Mouse (Mus musculus): ENCODE data around the gene Kcnj4. TPM values are rescaled to one million over a fixed set of nuclear protein-coding genes. Genes with fewer than 3 reads are reported as not detected.

Kcnj4 gene
- polyA plus RNA-seq, 1 experiment from 2014 or later = not detected

DNA sequence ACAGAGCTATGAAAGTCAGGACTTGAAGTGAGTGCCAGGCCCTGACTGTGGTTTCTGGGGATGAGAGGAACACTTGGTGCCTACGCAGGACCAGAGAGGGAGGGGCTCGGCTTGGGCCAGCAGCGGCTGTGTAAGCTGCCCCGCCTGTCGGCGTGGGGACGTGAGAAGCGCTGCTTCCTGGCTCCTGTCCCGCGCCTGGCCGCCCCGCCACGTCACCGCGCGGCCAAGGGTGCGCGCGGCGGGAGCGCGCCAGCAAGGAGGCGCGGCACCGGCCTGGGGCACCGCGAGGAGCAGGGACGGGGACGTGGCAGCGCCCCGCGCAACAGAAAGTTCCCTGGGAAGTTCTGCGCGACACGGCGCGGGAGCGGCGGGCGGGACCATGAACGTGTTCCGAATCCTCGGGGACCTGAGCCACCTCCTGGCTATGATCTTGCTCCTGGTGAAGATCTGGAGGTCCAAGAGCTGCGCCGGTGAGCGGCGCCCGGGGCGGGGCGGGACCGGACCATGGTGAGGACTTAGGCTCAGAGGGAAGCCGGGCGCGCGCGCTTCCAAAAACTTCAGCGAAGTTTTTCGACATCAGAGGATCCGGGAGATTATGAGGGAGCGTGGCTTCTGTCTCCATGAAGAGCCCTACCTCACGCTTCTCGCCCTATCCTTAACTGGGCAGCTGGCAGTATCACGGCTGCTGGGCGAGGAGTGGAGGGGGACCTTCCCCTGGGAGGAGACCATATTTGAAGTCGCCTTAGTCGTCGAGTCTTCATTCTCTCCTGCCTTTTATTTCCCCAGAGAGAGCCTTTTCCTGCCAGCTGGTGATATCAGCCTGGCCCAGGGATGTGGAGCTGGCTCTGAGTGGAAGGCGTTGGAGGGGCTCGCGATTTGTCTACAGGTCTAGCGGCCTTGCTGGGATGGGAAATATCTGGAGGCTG is 11.4 kb upstream of the Kcnj4 start, which contains the start of gene Kdelr3:
TSS of gene Kdelr3 (plus strand) at position 241 of the 926 bp plus-strand sequence.
- peak within 1 kb of the TSS; percentile 86 for H3K4me2 ChIP-seq (ENCODE audit: low read length)
- WGBS = under 1% methylated on average over 62 of the region's 71 CpGs
- H3K9ac ChIP-seq (ENCODE audit: low read depth, low read length) = peak within 1 kb of the TSS; percentile 55
- no peaks in the 10 kb centered on the region for H3K9me3 ChIP-seq (ENCODE audit: control insufficient read depth, low read length)
- peak within 1 kb of the TSS; percentile 25; the same call in 1 of the 2 replicates for H3K27ac ChIP-seq (ENCODE audit: low read depth, low read length)
- ATAC-seq = no peak
- H3K27me3 ChIP-seq (replicated peaks; ENCODE audit: control insufficient read depth, insufficient read depth, low read length) = peaks cover 43% of the 10 kb centered on the region
- no peaks in the 10 kb centered on the region for H3K36me3 ChIP-seq (ENCODE audit: control insufficient read depth, insufficient read depth, low read length)
- peaks cover 19% of the 10 kb centered on the region for H3K4me1 ChIP-seq (ENCODE audit: control insufficient read depth, insufficient read depth, low read depth, low read length)
- peak within 1 kb of the TSS; percentile 49 for H3K4me3 ChIP-seq (ENCODE audit: low read length)

DNA sequence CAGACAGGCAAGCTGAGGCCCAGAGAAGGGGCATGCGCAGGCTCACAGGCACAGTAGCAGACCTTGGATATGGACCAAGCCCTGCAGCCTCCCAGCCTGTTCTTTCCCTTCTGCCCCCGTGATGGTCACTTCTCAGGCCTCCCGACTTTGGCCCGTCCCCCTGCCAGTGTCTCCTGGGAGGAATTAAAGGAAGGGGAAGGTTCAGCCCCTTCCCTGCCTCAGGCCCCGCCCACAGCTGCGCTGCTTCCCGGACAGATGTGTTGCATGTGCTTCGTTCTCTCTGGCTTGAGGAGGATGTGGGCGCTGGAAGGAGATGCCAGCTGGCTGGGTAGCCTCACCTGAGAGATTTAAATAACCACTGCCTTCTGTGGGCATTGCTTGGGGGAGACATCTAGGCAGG is 8.9 kb upstream of the Kcnj4 start:
- no peak for ATAC-seq
- peaks cover 21% of the 10 kb centered on the region for H3K4me1 ChIP-seq (ENCODE audit: control insufficient read depth, insufficient read depth, low read depth, low read length)
- no peaks in the 10 kb centered on the region for H3K36me3 ChIP-seq (ENCODE audit: control insufficient read depth, insufficient read depth, low read length)
- H3K4me3 ChIP-seq (ENCODE audit: low read length) = no peak overlapping the region
- peaks cover 53% of the 10 kb centered on the region for H3K27me3 ChIP-seq (replicated peaks; ENCODE audit: control insufficient read depth, insufficient read depth, low read length)
- WGBS = 9% methylated on average over 9 of the region's 9 CpGs
- H3K4me2 ChIP-seq (ENCODE audit: low read length) = no peak overlapping the region
- H3K27ac ChIP-seq (ENCODE audit: low read depth, low read length) = no peak overlapping the region
- no peaks in the 10 kb centered on the region for H3K9me3 ChIP-seq (ENCODE audit: control insufficient read depth, low read length)
- no peak overlapping the region for H3K9ac ChIP-seq (ENCODE audit: low read depth, low read length)

DNA sequence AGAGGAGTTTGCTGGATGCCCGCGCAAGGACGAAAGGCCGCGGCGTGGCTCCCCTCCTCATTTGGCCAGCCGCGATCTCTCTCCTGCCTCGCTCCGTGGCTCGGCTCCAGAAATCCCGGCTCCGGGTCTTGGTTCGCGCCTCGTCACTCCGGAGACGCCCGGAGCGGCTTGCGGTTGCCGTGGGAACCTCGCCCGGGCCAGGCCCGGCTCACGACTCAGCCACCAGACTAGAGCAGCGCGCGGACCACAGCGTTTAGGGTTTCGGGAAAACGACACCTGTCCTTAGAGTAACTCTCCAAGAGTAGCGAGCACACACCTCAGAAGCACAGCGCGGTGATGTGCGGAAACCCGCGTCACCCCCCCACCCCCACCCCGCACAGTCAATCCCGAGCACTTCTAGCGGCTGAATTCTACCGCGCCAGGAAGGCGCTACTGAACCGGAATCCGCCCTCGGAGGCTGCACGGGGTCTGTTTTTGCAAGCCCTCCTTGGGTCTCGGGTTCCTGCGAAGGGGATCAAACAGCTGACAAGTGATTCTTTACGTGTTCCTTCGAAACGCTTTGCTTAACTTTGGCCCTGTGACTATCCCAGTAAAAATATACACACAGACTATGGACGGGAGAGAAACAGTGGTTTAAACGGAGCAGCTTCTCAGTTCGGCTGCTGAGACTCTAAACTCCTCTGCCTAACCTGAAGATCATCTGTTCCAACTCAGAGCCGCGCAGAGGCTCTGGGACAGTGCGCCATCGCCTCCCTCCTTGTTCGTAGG is 6.7 kb upstream of the Kcnj4 start:
- H3K36me3 ChIP-seq (ENCODE audit: control insufficient read depth, insufficient read depth, low read length) = no peaks in the 10 kb centered on the region
- peak; percentile 91 for ATAC-seq
- H3K27ac ChIP-seq (ENCODE audit: low read depth, low read length) = no peak overlapping the region
- no peaks in the 10 kb centered on the region for H3K9me3 ChIP-seq (ENCODE audit: control insufficient read depth, low read length)
- peaks cover 17% of the 10 kb centered on the region for H3K4me1 ChIP-seq (ENCODE audit: control insufficient read depth, insufficient read depth, low read depth, low read length)
- H3K4me2 ChIP-seq (ENCODE audit: low read length) = peak overlapping the region; percentile 69
- 1% methylated on average over 61 of the region's 61 CpGs for WGBS
- peak overlapping the region; percentile 49 for H3K4me3 ChIP-seq (ENCODE audit: low read length)
- peak overlapping the region; percentile 53 for H3K9ac ChIP-seq (ENCODE audit: low read depth, low read length)
- H3K27me3 ChIP-seq (replicated peaks; ENCODE audit: control insufficient read depth, insufficient read depth, low read length) = peaks cover 56% of the 10 kb centered on the region

DNA sequence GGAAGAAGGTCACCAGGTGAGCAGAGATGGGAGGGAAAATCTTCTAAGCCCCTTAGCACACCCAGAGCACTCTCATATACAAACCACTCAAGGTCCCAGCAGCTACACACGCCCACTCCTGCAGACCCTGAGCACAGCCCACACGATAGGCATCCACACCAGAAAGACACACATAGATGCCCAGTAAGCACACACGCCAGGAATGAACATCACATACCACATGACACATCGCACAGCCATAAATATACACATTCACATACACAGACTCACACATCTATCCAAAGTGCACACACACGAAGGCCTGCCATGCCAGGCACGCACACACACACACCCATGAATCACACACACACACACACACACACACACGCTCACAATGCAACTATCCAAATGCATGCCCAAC is 5.4 kb upstream of the Kcnj4 start:
- Histone ChIP-seq H3K27ac (ENCODE audit: low read depth, low read length) (no peak overlapping the region), H3K27me3 (replicated peaks; ENCODE audit: control insufficient read depth, insufficient read depth, low read length) (peaks cover 52% of the 10 kb centered on the region), H3K9me3 (ENCODE audit: control insufficient read depth, low read length) (no peaks in the 10 kb centered on the region), H3K9ac (ENCODE audit: low read depth, low read length) (no peak overlapping the region), H3K4me2 (ENCODE audit: low read length) (no peak overlapping the region), H3K4me1 (ENCODE audit: control insufficient read depth, insufficient read depth, low read depth, low read length) (peaks cover 16% of the 10 kb centered on the region), H3K36me3 (ENCODE audit: control insufficient read depth, insufficient read depth, low read length) (no peaks in the 10 kb centered on the region), H3K4me3 (ENCODE audit: low read length) (no peak overlapping the region)
- ATAC-seq = no peak
- WGBS = 85% methylated on average over 7 of the region's 7 CpGs

DNA sequence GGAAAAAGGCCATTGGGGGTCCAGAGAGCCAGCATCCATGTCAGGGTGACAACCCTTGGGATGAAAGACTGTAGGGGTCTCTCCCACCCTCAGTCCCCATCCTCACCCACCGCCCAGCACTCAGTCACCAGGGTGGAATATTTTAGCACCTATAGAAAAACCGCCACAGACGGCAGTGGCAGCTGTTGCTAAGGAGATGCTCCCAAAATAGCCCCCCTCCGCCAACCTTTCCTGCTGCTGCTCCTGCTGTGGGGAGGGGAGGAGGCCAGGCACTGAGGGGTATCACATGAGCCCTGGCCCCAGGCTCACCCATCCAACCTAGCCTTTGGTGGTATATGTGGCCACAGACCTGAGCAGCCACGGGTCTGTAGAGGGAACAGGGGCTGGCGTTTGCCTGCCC is 5.0 kb upstream of the Kcnj4 start:
- Histone ChIP-seq H3K4me3 (ENCODE audit: low read length) (no peak overlapping the region), H3K27me3 (replicated peaks; ENCODE audit: control insufficient read depth, insufficient read depth, low read length) (peaks cover 52% of the 10 kb centered on the region)

DNA sequence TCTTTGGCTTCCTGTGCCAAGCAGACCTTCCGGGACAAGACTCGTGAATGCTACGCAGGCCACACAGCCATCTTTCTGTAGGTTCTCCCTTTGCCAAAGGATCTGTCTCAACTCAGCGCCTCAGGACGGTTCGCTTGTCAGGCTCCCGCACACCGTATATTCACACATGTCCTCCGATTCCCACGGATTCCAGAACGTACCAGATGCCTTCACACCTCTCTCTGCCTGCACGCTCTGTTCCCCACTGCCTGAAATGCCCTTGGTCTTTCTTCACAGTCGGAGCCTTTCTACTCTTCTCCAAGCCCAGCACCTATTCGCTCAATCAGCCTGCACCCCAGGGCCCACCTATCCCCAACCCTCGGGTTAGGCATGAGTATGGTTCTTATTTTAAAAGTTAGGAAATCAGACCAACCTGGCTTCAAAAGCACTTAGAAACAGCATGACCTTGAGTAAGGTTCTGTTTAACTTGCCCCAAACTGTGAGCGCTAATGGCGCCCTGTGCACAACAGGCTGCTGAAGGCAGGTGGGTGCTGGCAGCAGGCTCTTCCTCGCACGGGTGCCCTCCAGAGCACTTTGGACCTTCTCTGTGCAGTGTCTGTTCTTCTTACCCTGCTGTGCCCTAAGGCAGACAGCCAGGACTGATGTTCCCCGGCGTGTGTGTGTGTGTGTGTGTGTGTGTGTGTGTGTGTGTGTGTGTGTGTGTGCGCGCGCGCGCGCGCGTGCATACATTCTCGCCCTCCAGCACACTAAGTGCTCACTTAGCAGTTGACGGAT is 2.2 kb upstream of the Kcnj4 start:
- H3K4me3 ChIP-seq (ENCODE audit: low read length) = no peak overlapping the region
- no peak overlapping the region for H3K4me2 ChIP-seq (ENCODE audit: low read length)
- no peaks in the 10 kb centered on the region for H3K9me3 ChIP-seq (ENCODE audit: control insufficient read depth, low read length)
- H3K36me3 ChIP-seq (ENCODE audit: control insufficient read depth, insufficient read depth, low read length) = no peaks in the 10 kb centered on the region
- H3K27ac ChIP-seq (ENCODE audit: low read depth, low read length) = no peak overlapping the region
- H3K4me1 ChIP-seq (ENCODE audit: control insufficient read depth, insufficient read depth, low read depth, low read length) = peaks cover 21% of the 10 kb centered on the region
- no peak for ATAC-seq
- H3K9ac ChIP-seq (ENCODE audit: low read depth, low read length) = no peak overlapping the region
- WGBS = 47% methylated on average over 29 of the region's 31 CpGs
- H3K27me3 ChIP-seq (replicated peaks; ENCODE audit: control insufficient read depth, insufficient read depth, low read length) = peaks cover 63% of the 10 kb centered on the region

More for the DNA sequence above, 5.0 kb upstream of the Kcnj4 start:
- no peak for ATAC-seq
- Histone ChIP-seq H3K9me3 (ENCODE audit: control insufficient read depth, low read length) (no peaks in the 10 kb centered on the region), H3K36me3 (ENCODE audit: control insufficient read depth, insufficient read depth, low read length) (no peaks in the 10 kb centered on the region), H3K9ac (ENCODE audit: low read depth, low read length) (no peak overlapping the region), H3K4me1 (ENCODE audit: control insufficient read depth, insufficient read depth, low read depth, low read length) (peaks cover 20% of the 10 kb centered on the region), H3K4me2 (ENCODE audit: low read length) (no peak overlapping the region), H3K27ac (ENCODE audit: low read depth, low read length) (no peak overlapping the region)
- WGBS = 25% methylated on average over 6 of the region's 6 CpGs

DNA sequence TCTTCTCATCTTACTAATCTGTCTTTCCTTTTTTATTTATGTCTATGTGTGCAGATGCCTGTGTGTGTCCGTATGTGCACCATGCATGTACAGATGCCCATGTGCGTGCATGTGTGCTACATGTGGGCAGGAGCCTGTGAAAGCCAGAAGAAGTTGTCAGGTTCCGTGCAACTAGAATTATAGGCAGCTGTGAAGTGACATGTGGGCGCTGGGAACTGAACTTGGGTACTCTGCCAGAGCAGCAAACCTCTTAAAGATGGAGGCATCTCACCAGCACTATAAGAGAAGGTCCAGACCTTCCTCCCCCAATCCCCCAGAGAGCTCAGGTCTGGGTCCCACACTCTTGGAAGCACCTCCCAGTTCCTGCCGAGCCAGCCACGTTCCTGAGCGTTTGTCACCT is 1.4 kb upstream of the Kcnj4 start:
- peaks cover 16% of the 10 kb centered on the region for H3K4me1 ChIP-seq (ENCODE audit: control insufficient read depth, insufficient read depth, low read depth, low read length)
- H3K27me3 ChIP-seq (replicated peaks; ENCODE audit: control insufficient read depth, insufficient read depth, low read length) = peaks cover 65% of the 10 kb centered on the region
- H3K9me3 ChIP-seq (ENCODE audit: control insufficient read depth, low read length) = no peaks in the 10 kb centered on the region
- no peak overlapping the region for H3K9ac ChIP-seq (ENCODE audit: low read depth, low read length)
- no peak for ATAC-seq
- no peak overlapping the region; the same call in 1 of the 2 replicates for H3K4me3 ChIP-seq (ENCODE audit: low read length)
- no peaks in the 10 kb centered on the region for H3K36me3 ChIP-seq (ENCODE audit: control insufficient read depth, insufficient read depth, low read length)
- 37% methylated on average over 7 of the region's 7 CpGs for WGBS
- H3K4me2 ChIP-seq (ENCODE audit: low read length) = no peak overlapping the region; the same call in none of the 2 replicates
- no peak overlapping the region for H3K27ac ChIP-seq (ENCODE audit: low read depth, low read length)

DNA sequence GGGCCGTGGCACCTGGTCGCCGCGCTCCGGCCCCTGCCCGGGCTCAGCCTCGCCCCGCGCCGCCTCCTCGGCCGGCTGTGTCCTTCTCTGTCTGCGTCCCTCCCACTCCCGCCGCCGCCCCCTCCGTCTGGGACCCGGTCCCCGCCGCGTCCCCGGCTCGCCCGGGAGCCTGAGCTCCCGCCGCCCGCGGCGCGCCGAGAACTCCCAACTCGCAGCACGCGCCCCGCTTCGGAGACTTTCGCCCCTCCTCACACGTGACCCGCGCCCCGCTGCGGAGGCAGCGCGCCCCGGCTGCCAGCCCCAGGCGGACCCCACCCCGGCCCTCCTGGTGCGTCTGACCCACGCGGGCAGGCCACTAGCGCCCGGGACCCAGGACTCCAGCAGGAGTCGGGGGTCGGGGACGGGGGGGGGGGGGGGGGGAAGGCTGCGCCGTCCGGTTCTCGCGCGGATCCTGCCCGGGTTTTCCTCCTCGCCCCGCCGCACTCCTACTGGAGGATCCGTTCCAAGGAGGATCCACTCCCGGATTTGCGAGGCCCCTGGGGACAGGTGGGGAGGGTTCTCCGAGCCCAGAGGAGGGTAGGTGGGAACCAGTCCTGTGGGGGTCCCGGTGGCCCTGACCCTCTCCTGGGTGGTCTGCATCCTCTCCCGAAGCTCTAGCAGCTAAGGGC is 709 bp upstream of the Kcnj4 start:
- H3K9ac ChIP-seq (ENCODE audit: low read depth, low read length) = peak overlapping the region; percentile 69
- H3K4me2 ChIP-seq (ENCODE audit: low read length) = peak overlapping the region; percentile 100
- no peak overlapping the region for H3K27ac ChIP-seq (ENCODE audit: low read depth, low read length)
- H3K36me3 ChIP-seq (ENCODE audit: control insufficient read depth, insufficient read depth, low read length) = no peaks in the 10 kb centered on the region
- H3K4me3 ChIP-seq (ENCODE audit: low read length) = peak overlapping the region; percentile 61
- 1% methylated on average over 47 of the region's 71 CpGs for WGBS
- ATAC-seq = peak; percentile 46
- peaks cover 13% of the 10 kb centered on the region for H3K4me1 ChIP-seq (ENCODE audit: control insufficient read depth, insufficient read depth, low read depth, low read length)
- peaks cover 63% of the 10 kb centered on the region for H3K27me3 ChIP-seq (replicated peaks; ENCODE audit: control insufficient read depth, insufficient read depth, low read length)
- H3K9me3 ChIP-seq (ENCODE audit: control insufficient read depth, low read length) = no peaks in the 10 kb centered on the region
